Mouse (Mus musculus): ENCODE results near the gene Atn1.

The Atn1 gene

GRCm38 (mm10) chr6:124708289-124708889 is 47.9 kb downstream of the Atn1 start:
- no peak for DNase-seq

- DNase-seq, result no peak
Observed at GRCm38 (mm10) chr6:124706061-124706627, 50.2 kb downstream of the Atn1 start.

GRCm38 (mm10) chr6:124704417-124704816 is 51.9 kb downstream of the Atn1 start:
- no peak for DNase-seq

DNA sequence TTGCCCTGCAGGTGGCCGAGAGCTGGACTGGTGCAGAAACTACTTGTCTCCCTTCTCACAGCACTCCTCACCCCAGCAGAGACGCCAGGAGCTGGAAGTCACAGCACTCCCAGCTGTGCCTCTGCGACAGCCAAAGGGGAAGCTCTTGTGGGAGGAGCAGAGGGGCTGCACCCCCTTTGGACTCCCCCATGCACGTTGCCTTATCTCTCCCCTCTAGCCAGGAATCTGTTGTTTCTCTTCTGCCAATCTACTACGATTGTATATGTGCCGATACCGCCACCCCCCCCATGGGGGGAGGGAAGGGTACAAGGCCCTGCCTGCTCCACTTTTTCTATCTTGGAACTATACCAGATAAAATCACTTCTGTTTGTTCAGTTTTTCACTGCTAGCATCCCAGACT is 52.5 kb downstream of the Atn1 start:
- DNase-seq, result no peak

- peak; percentile 76 to 84 for DNase-seq
Observed at GRCm38 (mm10) chr6:124702784-124703103, 53.6 kb downstream of the Atn1 start.

DNA sequence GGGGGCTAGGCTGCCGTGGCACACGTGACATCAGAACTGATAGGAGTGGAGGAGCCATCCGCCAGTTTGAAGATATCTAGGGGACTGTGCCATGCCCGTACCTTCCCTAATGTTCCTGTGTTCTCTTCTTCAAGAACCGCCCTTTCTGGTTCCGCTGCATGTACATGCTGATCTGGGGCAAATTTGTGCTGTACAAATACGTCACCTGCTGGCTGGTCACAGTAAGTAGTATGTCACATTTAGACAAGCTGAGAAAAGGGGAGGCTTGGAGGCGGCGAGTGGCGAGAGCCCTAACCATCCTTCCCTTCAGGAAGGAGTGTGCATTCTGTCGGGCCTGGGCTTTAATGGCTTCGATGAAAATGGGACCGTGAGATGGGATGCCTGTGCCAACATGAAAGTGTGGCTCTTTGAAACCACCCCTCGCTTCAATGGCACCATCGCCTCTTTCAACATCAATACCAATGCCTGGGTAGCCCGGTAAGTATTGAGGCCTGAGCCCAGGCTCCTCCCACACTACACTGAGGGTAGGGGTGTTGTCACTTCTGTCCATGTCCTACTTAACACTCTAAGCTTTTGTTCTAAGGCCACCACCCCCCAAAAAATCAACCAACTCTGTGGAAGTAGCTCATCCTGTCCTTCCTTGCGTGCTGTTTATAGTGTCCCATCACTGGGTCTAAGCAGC is 54.1 kb downstream of the Atn1 start:
- no peak for DNase-seq

GRCm38 (mm10) chr6:124701338-124701737 is 55.0 kb downstream of the Atn1 start:
- DNase-seq, result no peak

DNA sequence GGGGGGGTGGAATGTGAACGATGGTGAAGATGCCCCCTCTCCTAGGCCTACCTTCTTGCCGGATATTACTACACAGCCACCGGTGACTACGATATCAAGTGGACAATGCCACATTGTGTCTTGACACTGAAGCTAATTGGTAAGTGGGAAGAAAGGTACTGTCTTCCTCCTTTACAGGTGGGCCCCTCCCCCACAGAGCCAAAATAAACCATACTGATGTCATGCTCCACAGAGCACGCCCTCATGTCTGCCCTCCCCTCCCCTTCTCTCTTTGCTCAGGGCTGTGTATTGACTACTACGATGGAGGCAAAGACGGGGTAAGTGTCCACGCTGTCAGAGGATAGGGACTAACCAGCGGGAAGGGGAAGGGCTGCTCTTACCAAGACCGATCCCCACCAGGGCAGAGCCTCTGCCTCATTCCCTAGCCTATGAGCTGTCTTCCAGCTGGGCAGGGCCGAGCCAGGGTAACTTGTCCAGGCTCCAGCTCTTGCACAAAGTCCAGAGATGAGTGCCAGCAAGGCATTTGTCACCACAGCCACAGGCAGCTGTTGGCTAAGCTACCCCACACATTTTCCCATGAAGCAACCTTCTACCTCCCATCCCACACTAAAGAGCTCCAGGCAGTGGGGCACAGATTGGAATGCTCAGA is 56.2 kb downstream of the Atn1 start:
- DNase-seq, result peak; percentile 48 to 61

GRCm38 (mm10) chr6:124699366-124699765 is 57.0 kb downstream of the Atn1 start:
- DNase-seq, result peak; percentile 43 to 50

GRCm38 (mm10) chr6:124698751-124699150 is 57.6 kb downstream of the Atn1 start:
- no peak for DNase-seq

DNA sequence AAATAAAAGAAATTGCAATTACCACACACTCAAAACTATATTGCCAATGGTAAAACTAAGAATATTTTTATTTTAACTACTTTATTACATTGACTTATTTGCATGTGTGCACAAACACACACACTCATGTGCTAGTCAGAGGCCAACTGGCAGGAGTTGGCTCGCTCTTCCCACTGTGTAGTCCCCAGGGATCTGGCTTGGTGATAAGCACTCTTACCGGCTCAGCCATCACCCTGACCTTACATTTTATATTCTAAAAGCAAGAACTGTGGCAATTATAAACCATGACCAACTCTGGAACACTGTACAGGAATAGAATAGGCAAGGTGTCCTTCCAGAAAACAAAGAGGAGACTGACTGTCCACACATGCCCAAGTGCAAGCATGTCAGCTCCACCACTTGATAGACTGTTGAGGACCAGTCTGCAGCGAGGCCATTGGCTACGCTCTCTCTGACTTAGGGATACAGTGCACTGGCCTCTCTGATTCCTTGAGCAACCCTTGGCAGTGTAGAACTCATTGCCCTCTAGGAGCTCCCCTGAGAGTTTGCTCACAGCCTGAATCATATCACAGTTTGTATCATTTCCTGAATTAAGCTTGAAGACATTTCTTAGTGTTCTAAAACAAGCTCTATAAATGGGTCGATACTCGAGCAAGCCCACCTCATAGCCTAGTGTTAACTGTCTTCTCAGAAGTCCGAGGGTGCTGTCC is 59.7 kb downstream of the Atn1 start:
- DNase-seq, result no peak

DNA sequence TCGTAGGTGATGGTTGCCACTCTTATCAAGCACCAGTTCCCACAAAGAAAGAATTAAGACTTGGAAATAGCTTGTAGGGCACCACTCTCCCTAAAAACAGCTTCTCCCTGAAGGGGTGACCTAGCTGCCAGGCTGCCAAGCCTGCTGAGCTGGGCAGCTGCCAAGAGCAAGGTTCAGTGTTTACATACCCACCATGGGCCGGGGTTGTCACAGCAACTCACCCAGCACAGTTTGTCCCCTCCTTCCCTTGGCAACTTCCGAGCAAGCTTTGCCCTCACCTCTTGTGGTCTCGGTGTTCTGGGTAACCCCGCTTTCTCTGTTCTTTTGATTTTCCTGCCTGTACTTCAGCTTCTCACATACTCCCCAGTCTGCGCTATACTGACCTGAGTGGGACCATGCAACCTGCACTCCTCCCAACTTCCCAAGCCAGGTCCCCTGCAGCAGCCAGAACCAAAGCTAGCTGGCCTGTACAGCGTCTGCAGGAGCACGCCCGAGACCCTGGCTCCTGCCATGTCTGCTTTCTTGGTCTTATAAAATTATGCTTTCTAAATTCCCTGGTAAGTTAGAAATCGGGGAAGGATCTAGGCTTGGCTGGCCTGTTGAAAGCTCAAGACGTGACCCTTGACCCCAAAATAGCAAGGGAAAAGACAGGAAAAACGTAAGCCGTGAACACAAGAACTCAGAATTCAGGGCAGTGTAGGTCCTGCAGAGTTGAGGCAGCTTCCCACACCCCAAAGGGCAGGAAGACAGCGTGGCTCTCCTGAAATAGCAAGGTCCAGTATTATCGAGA is 62.0 kb downstream of the Atn1 start:
- peak; percentile 78 to 81 for DNase-seq

DNA sequence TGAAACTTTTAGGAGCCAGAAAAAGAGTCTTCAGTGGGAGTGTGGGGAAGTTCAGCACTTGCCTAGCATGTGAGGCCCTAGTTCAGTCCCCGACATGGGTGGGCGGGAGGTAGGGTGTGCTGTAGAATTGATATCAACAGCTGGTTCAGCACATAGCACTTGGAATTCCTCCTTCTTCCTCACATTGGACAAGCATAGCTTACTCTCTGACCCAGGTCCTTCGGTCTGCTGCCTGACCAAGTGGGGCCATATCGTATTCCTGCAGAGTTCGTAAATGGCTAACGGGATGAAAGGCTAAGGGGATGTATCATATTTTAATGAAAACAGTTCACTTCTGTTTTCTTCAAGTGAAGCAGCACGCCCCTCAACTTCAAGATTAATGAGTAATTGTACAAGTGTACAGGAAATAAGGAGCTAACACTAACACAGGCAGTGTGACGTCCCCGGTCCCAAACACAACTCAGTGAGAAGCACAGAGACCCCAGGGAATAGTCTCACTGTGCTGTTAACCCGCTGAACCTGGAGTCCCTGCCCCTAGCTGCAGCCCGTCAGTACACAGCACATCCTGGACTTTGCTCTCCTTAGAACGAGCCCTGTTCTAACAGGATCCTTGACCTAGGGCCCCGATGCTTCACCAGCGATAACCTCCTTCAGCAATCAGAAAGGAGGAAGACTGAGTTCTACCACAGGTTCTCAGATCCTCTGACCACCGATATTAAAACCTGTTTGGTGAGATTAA is 62.9 kb downstream of the Atn1 start:
- no peak for DNase-seq

Data from cerebellum, postnatal 25 days (tissue).